Mouse (Mus musculus): ENCODE measurements around the gene Ptprn2. TPM values are rescaled to one million over a fixed set of nuclear protein-coding genes. Genes with fewer than 3 reads are reported as not detected.

Ptprn2 gene
- polyA plus RNA-seq, 1 experiment from 2014 or later: 22.1 TPM

DNA sequence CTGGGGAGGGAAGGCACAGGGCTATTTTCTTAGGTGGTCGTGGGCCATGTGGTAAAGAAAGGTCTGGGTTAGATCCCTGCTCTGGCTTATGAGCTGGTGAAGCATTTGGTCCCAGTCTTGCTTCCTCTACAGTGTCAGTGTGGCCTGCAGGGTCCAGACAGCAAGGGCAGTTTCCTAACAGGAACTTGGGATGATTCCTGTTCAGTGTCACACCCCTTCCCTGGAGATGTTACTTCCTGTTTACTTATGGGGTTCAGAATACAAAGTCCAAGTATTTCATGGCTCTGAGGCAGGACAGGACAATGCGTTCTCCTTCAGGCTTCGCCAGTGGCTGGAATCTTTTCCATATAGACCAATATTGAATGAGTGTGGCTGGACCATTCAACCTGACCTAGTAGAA, 741.7 kb downstream of the Ptprn2 start:
- H3K9me3 ChIP-seq: no peaks in the 10 kb centered on the region
- no peak overlapping the region for H3K27ac ChIP-seq
- no peak overlapping the region for H3K9ac ChIP-seq
- H3K36me3 ChIP-seq (replicated peaks): peaks cover 17% of the 10 kb centered on the region; the same call in 1 of the 2 replicates
- H3K27me3 ChIP-seq (replicated peaks): no peaks in the 10 kb centered on the region
- H3K4me1 ChIP-seq: peaks cover 3% of the 10 kb centered on the region; the same call in 1 of the 2 replicates
- 85% methylated on average over 3 of the region's 3 CpGs for WGBS
- no peak overlapping the region for H3K4me2 ChIP-seq
- no peak overlapping the region for H3K4me3 ChIP-seq
- no peak for ATAC-seq (replicated peaks)

DNA sequence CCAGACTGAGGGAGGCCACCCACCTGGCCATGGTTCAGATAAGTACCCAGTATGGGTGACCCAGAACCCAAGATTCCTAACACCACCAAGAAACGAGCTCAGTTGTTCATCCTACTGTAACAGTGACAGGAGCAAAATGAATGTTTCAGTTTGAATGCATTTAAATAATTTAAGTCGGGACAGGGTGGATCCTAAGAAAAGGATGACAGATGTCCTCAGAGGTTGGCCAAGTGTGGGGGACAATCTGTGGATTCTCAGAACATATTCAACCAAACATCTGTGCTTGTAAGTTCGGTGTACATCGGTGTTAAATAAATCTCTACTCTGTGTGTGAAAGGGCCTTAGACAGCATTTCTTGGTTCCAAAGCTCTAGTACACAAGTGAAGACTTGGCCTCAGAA, 743.9 kb downstream of the Ptprn2 start:
- no peak overlapping the region for H3K9ac ChIP-seq
- peak overlapping the region; percentile 39 for H3K27ac ChIP-seq
- no peak overlapping the region for H3K4me2 ChIP-seq

GRCm38 (mm10) chr12:117230282-117230681, 744.8 kb downstream of the Ptprn2 start:
- Histone ChIP-seq H3K4me3 (no peak overlapping the region), H3K4me1 (peaks cover 6% of the 10 kb centered on the region), H3K27ac (no peak overlapping the region), H3K27me3 (replicated peaks) (no peaks in the 10 kb centered on the region), H3K9me3 (no peaks in the 10 kb centered on the region), H3K9ac (no peak overlapping the region), H3K4me2 (no peak overlapping the region), H3K36me3 (replicated peaks) (peaks cover 31% of the 10 kb centered on the region; the same call in 1 of the 2 replicates)
- WGBS: 51% methylated on average over 6 of the region's 6 CpGs
- no peak for ATAC-seq (replicated peaks)

More for the DNA sequence above, 743.9 kb downstream of the Ptprn2 start:
- H3K36me3 ChIP-seq (replicated peaks): peaks cover 22% of the 10 kb centered on the region; the same call in 1 of the 2 replicates
- peaks cover 3% of the 10 kb centered on the region; the same call in 1 of the 2 replicates for H3K4me1 ChIP-seq
- H3K27me3 ChIP-seq (replicated peaks): no peaks in the 10 kb centered on the region
- no peak for ATAC-seq (replicated peaks)
- WGBS: 73% methylated on average over 4 of the region's 4 CpGs
- H3K9me3 ChIP-seq: no peaks in the 10 kb centered on the region
- H3K4me3 ChIP-seq: no peak overlapping the region

GRCm38 (mm10) chr12:117231850-117232249, 746.3 kb downstream of the Ptprn2 start:
- H3K4me3 ChIP-seq: no peak overlapping the region
- H3K27ac ChIP-seq: peak overlapping the region; percentile 44; the same call in 1 of the 2 replicates
- H3K4me1 ChIP-seq: peaks cover 6% of the 10 kb centered on the region
- no peak for ATAC-seq (replicated peaks)
- H3K9ac ChIP-seq: no peak overlapping the region
- no peaks in the 10 kb centered on the region for H3K27me3 ChIP-seq (replicated peaks)
- H3K36me3 ChIP-seq (replicated peaks): peaks cover 37% of the 10 kb centered on the region; the same call in 1 of the 2 replicates
- 50% methylated on average over 5 of the region's 5 CpGs for WGBS
- H3K4me2 ChIP-seq: no peak overlapping the region
- no peaks in the 10 kb centered on the region for H3K9me3 ChIP-seq

DNA sequence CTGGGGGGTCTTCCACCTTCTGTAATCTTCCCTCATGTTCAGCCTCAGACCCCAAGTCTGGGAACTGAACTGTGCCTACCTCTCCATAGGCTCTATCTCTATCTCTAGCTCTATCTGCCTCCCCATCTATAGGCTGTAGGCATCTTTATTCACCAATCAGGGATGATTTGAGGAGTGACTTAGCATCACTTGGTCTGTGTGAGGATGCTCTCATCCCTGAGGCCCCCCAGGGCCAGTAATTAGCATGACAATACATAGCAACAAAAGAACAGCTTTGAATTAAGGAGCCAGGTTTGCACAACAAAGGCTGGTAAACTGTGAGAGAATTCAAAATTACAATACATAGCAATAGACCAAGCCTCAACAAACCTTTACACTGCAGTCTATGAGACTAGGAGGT, 749.6 kb downstream of the Ptprn2 start:
- H3K4me2 ChIP-seq: no peak overlapping the region
- ATAC-seq (replicated peaks): no peak
- H3K9me3 ChIP-seq: no peaks in the 10 kb centered on the region
- H3K9ac ChIP-seq: no peak overlapping the region
- peak overlapping the region; percentile 31 for H3K27ac ChIP-seq
- H3K4me1 ChIP-seq: peaks cover 6% of the 10 kb centered on the region
- no peak overlapping the region for H3K4me3 ChIP-seq
- no peaks in the 10 kb centered on the region for H3K27me3 ChIP-seq (replicated peaks)
- H3K36me3 ChIP-seq (replicated peaks): peaks cover 34% of the 10 kb centered on the region; the same call in 1 of the 2 replicates

DNA sequence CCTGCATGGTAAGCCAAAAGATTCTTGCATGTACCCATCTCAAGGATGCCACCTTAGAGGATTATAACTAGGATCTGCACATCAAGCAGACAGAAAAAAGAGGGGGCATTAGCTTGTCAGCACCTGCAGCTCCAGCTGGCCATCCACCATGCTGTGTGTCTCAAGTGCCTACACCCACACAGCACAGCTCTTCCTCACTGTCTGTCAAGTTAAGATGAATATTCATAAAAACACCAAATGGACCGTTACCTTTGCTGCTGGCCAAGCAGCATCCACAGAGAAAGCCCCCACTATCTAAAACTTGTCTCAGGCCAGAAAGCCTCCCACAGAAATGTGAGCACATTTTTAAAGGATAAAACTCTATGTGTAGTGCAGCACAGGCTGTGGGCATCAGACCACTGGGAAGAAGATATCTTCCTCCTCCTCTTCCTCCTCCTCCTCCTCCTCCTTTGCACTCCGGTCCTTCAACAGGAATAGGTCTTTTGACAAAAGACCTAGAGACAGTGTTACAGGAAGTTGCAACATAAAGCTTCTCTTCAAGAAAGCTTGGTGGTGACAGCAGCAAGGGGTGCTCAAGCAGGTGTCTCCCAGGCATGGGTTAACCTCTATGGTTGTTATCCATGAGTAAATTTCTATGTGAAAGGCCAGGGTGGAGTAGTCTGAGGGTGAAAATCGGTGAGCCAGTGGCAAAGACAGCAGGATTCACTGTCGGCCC, 750.7 kb downstream of the Ptprn2 start:
- no peaks in the 10 kb centered on the region for H3K9me3 ChIP-seq
- H3K36me3 ChIP-seq (replicated peaks): peaks cover 34% of the 10 kb centered on the region; the same call in 1 of the 2 replicates
- H3K4me2 ChIP-seq: no peak overlapping the region
- H3K27ac ChIP-seq: no peak overlapping the region
- 76% methylated on average over 4 of the region's 4 CpGs for WGBS
- no peak overlapping the region for H3K4me3 ChIP-seq
- H3K9ac ChIP-seq: no peak overlapping the region
- no peak for ATAC-seq (replicated peaks)
- no peaks in the 10 kb centered on the region for H3K27me3 ChIP-seq (replicated peaks)
- H3K4me1 ChIP-seq: peaks cover 3% of the 10 kb centered on the region; the same call in 1 of the 2 replicates

GRCm38 (mm10) chr12:117236981-117237380, 751.5 kb downstream of the Ptprn2 start:
- no peaks in the 10 kb centered on the region for H3K9me3 ChIP-seq
- peaks cover 3% of the 10 kb centered on the region for H3K4me1 ChIP-seq
- no peak overlapping the region for H3K4me3 ChIP-seq
- peaks cover 36% of the 10 kb centered on the region; the same call in 1 of the 2 replicates for H3K36me3 ChIP-seq (replicated peaks)
- ATAC-seq (replicated peaks): no peak
- H3K9ac ChIP-seq: no peak overlapping the region
- WGBS: 95% methylated on average over 3 of the region's 3 CpGs
- 0 out of 2 replicates have a peak overlapping the region, but pooled peaks have one; percentile 18 for H3K27ac ChIP-seq
- no peaks in the 10 kb centered on the region for H3K27me3 ChIP-seq (replicated peaks)
- H3K4me2 ChIP-seq: no peak overlapping the region

- Histone ChIP-seq H3K27ac (peak overlapping the region; percentile 26; the same call in 1 of the 2 replicates), H3K4me2 (no peak overlapping the region), H3K27me3 (replicated peaks) (no peaks in the 10 kb centered on the region), H3K4me3 (no peak overlapping the region), H3K9ac (no peak overlapping the region), H3K9me3 (no peaks in the 10 kb centered on the region), H3K4me1 (peaks cover 11% of the 10 kb centered on the region), H3K36me3 (replicated peaks) (peaks cover 22% of the 10 kb centered on the region; the same call in 1 of the 2 replicates)
- WGBS: 71% methylated on average over 9 of the region's 9 CpGs
- no peak for ATAC-seq (replicated peaks)
Measured at GRCm38 (mm10) chr12:117239927-117240715, 754.6 kb downstream of the Ptprn2 start.

DNA sequence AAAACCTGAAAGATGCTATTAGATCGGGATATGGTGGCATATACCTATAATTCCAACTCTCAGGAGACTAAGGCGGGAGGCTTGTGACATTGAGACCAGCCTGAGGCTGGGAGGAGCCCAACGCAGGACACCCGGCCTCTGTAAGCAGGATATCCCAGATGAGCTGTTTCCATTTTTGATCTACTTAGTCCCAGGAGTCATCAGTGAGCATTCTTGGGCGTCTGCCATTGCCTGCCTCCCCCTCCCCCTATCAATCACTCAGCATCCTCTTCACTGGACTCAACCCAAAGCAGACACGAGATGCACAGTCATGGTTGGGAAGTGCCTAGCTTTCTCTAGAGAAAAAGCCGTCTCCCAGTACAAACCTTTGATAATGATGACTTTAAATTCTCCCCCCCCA, 756.7 kb downstream of the Ptprn2 start:
- no peak overlapping the region for H3K4me3 ChIP-seq
- no peak overlapping the region for H3K9ac ChIP-seq
- H3K4me2 ChIP-seq: no peak overlapping the region
- H3K4me1 ChIP-seq: peaks cover 14% of the 10 kb centered on the region
- peaks cover 10% of the 10 kb centered on the region; the same call in 1 of the 2 replicates for H3K36me3 ChIP-seq (replicated peaks)
- no peaks in the 10 kb centered on the region for H3K9me3 ChIP-seq
- no peak for ATAC-seq (replicated peaks)
- 0 out of 2 replicates have a peak overlapping the region, but pooled peaks have one; percentile 26 for H3K27ac ChIP-seq
- 36% methylated on average over 7 of the region's 7 CpGs for WGBS
- H3K27me3 ChIP-seq (replicated peaks): no peaks in the 10 kb centered on the region

DNA sequence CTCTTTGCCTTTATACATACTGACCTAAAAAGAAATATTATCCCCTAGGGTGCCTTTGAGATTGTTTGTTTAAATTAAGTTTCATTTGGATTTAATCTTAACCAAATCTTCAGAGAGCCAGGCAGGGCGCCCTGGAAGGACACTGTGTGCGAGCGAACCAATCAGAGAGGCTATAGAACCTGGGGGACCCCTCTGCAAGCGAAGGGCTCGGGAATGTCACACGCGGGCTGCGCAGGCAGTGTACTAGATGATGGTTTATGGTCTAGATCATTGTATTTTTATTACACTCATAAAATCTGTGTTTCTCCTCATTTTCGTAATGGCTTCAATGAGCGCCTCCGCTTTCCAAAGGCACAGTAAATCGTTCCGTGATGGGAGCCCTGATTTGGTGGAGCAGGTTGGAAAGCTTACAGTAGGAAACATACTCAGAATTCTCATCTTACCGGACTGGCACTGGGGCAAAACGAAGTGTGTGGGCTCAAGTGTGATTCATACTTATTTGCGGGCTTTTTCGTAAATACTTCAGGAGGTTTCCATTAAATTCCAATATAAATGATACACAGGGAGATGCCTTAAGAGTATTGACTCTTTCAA, 760.5 kb downstream of the Ptprn2 start:
- Histone ChIP-seq H3K4me2 (no peak overlapping the region), H3K4me3 (no peak overlapping the region), H3K9ac (no peak overlapping the region), H3K36me3 (replicated peaks) (peaks cover 15% of the 10 kb centered on the region), H3K27ac (0 out of 2 replicates have a peak overlapping the region, but pooled peaks have one; percentile 39), H3K9me3 (no peaks in the 10 kb centered on the region), H3K27me3 (replicated peaks) (no peaks in the 10 kb centered on the region), H3K4me1 (peaks cover 26% of the 10 kb centered on the region)
- 83% methylated on average over 17 of the region's 17 CpGs for WGBS
- no peak for ATAC-seq (replicated peaks)

DNA sequence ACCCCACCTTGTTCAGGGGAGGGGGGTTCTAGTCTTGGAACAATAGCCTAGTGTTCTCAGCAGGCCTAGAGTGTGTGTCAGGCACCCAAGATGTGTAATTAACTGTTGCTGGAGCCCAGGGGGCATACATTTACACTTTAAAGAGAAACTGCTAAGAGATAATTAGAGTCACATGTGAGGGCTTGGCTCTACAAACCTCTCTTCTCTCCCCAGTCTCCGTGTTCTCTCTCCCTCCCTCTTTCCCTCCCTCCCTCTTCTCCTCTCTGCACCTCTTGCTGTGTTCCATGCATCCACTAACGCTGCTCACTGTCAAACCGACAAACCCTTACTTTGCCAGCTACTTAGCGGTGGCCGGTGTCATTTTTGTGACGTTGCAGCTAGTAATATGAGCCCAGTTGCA, 764.9 kb downstream of the Ptprn2 start:
- Histone ChIP-seq H3K27me3 (replicated peaks) (no peaks in the 10 kb centered on the region), H3K4me2 (no peak overlapping the region), H3K9me3 (no peaks in the 10 kb centered on the region), H3K9ac (no peak overlapping the region), H3K4me3 (no peak overlapping the region), H3K27ac (peak overlapping the region; percentile 70), H3K36me3 (replicated peaks) (peaks cover 19% of the 10 kb centered on the region), H3K4me1 (peaks cover 51% of the 10 kb centered on the region)
- ATAC-seq (replicated peaks): peak; percentile 68
- WGBS: 9% methylated on average over 6 of the region's 6 CpGs

Measured in midbrain, embryonic 15.5 days (tissue).